Mouse (Mus musculus) hindbrain, embryonic 16.5 days (tissue): Measurements from ENCODE around the gene Notum. TPM values are rescaled to one million over a fixed set of nuclear protein-coding genes. Genes with fewer than 3 reads are reported as not detected.
A peak's percentile ranks its signal among the peaks of the same experiment; 100 is the strongest.

Experiments
- ATAC-seq: fragments of 200-750 bp; cut with Nextera tagmentation; 2 replicates; pipeline ENCODE4 v1.8.0; 2017; ENCODE audit warnings: moderate TSS enrichment, moderate library complexity
- H3K27ac ChIP-seq: fragments of 300-500 bp; sonication (generic); 2 replicates; pipeline ENCODE4 v1.5.1; 2014; ENCODE audit warnings: low read depth, mild to moderate bottlenecking, control low read depth, low read length, moderate library complexity
- H3K27me3 ChIP-seq: fragments of 300-500 bp; sonication (generic); replicated peaks from 2 replicates; pipeline ENCODE4 v1.6.1; 2014; ENCODE audit warnings: low read length; ENCODE audit not compliant: control insufficient read depth, insufficient read depth
- H3K36me3 ChIP-seq: fragments of 300-500 bp; sonication (generic); 2 replicates; pipeline ENCODE4 v1.6.1; 2014; ENCODE audit warnings: mild to moderate bottlenecking, low read length, moderate library complexity, mixed read lengths; ENCODE audit not compliant: control insufficient read depth, insufficient read depth
- H3K4me1 ChIP-seq: fragments of 300-500 bp; sonication (generic); 2 replicates; pipeline ENCODE4 v1.6.1; 2014; ENCODE audit warnings: low read depth, low read length; ENCODE audit not compliant: control insufficient read depth, insufficient read depth
- H3K4me2 ChIP-seq: fragments of 300-500 bp; sonication (generic); 2 replicates; pipeline ENCODE4 v1.6.1; 2014; ENCODE audit warnings: mild to moderate bottlenecking, low read length, control low read depth, moderate library complexity
- H3K4me3 ChIP-seq: fragments of 300-500 bp; sonication (generic); 2 replicates; pipeline ENCODE4 v1.5.1; 2014; ENCODE audit warnings: mild to moderate bottlenecking, low read length, control low read depth, moderate library complexity
- H3K9ac ChIP-seq: fragments of 300-500 bp; sonication (generic); 2 replicates; pipeline ENCODE4 v1.6.1; 2014; ENCODE audit warnings: low read depth, mild to moderate bottlenecking, control low read depth, low read length, moderate library complexity
- H3K9me3 ChIP-seq: fragments of 300-500 bp; sonication (generic); 2 replicates; pipeline ENCODE4 v1.6.1; 2014; ENCODE audit warnings: mild to moderate bottlenecking, low read length, moderate library complexity; ENCODE audit not compliant: control insufficient read depth
- WGBS: fragments of 180-500 bp; shearing (Covaris S2); extraction: QIAGEN DNeasy Blood & Tissue Kit; methylation state at CpG from one replicate; pipeline ENCODE4 v1.1.7; 2014; 5-methylcytosine and 5-hydroxymethylcytosine counted together
- polyA plus RNA-seq: library from polyadenylated mRNA; unstranded; fragments of >200 nt; fragmentation: Nextera tagmentation; extraction: Ambion mirVana; gene quantifications from 2 replicates; pipeline ENCODE4 v1.2.1, GENCODE M21; 2015

Notum gene
- polyA plus RNA-seq, 1 experiment from 2014 or later = 3.8 TPM

- no peak for ATAC-seq
- H3K4me1 ChIP-seq = no peaks in the 10 kb centered on the region
- peaks cover 7% of the 10 kb centered on the region; the same call in 1 of the 2 replicates for H3K36me3 ChIP-seq
- H3K4me3 ChIP-seq = no peak overlapping the region
- WGBS = 91% methylated on average over 6 of the region's 6 CpGs
- no peaks in the 10 kb centered on the region for H3K9me3 ChIP-seq
- H3K27ac ChIP-seq = no peak overlapping the region
- no peak overlapping the region for H3K4me2 ChIP-seq
- H3K9ac ChIP-seq = no peak overlapping the region
- no peaks in the 10 kb centered on the region for H3K27me3 ChIP-seq
Observed at GRCm38 (mm10) chr11:120696568-120696967, 35.6 kb upstream of the Notum start.

GRCm38 (mm10) chr11:120695641-120696040, 34.7 kb upstream of the Notum start:
- Histone ChIP-seq H3K4me3 (no peak overlapping the region), H3K27me3 (no peaks in the 10 kb centered on the region), H3K9ac (no peak overlapping the region), H3K4me1 (no peaks in the 10 kb centered on the region), H3K27ac (no peak overlapping the region), H3K4me2 (no peak overlapping the region), H3K9me3 (no peaks in the 10 kb centered on the region), H3K36me3 (peaks cover 5% of the 10 kb centered on the region; the same call in 1 of the 2 replicates)
- WGBS = 41% methylated on average over 12 of the region's 12 CpGs
- ATAC-seq = peak; percentile 27; the same call in 1 of the 2 replicates

GRCm38 (mm10) chr11:120695184-120695583, 34.2 kb upstream of the Notum start:
- no peak overlapping the region for H3K4me2 ChIP-seq
- 9% methylated on average over 4 of the region's 4 CpGs for WGBS

GRCm38 (mm10) chr11:120693461-120693860, 32.5 kb upstream of the Notum start:
- Histone ChIP-seq H3K4me1 (no peaks in the 10 kb centered on the region), H3K4me3 (no peak overlapping the region), H3K9me3 (no peaks in the 10 kb centered on the region), H3K4me2 (no peak overlapping the region), H3K27ac (no peak overlapping the region), H3K36me3 (peaks cover 10% of the 10 kb centered on the region), H3K27me3 (no peaks in the 10 kb centered on the region), H3K9ac (no peak overlapping the region)
- no peak for ATAC-seq
- 59% methylated on average over 3 of the region's 3 CpGs for WGBS

More at GRCm38 (mm10) chr11:120695184-120695583, 34.2 kb upstream of the Notum start:
- H3K36me3 ChIP-seq = peaks cover 5% of the 10 kb centered on the region; the same call in 1 of the 2 replicates
- no peaks in the 10 kb centered on the region for H3K4me1 ChIP-seq
- peak; percentile 81 for ATAC-seq
- no peak overlapping the region for H3K4me3 ChIP-seq
- H3K9me3 ChIP-seq = no peaks in the 10 kb centered on the region
- H3K27me3 ChIP-seq = no peaks in the 10 kb centered on the region
- no peak overlapping the region for H3K27ac ChIP-seq
- no peak overlapping the region for H3K9ac ChIP-seq

GRCm38 (mm10) chr11:120692471-120693011, 31.6 kb upstream of the Notum start:
- Histone ChIP-seq H3K27me3 (no peaks in the 10 kb centered on the region), H3K9ac (no peak overlapping the region), H3K4me2 (no peak overlapping the region), H3K36me3 (peaks cover 10% of the 10 kb centered on the region), H3K27ac (no peak overlapping the region), H3K4me1 (no peaks in the 10 kb centered on the region), H3K9me3 (no peaks in the 10 kb centered on the region), H3K4me3 (no peak overlapping the region)
- no peak for ATAC-seq
- 94% methylated on average over 4 of the region's 4 CpGs for whole genome bisulfite sequencing

GRCm38 (mm10) chr11:120689365-120689764, 28.4 kb upstream of the Notum start:
- no peak overlapping the region for H3K27ac ChIP-seq
- H3K9ac ChIP-seq = no peak overlapping the region
- H3K4me2 ChIP-seq = no peak overlapping the region
- no peaks in the 10 kb centered on the region for H3K27me3 ChIP-seq
- WGBS = 63% methylated on average over 3 of the region's 3 CpGs
- no peaks in the 10 kb centered on the region for H3K4me1 ChIP-seq
- ATAC-seq = no peak
- H3K36me3 ChIP-seq = peaks cover 11% of the 10 kb centered on the region
- H3K9me3 ChIP-seq = no peaks in the 10 kb centered on the region
- H3K4me3 ChIP-seq = no peak overlapping the region

GRCm38 (mm10) chr11:120686650-120687272, 25.8 kb upstream of the Notum start:
- peak overlapping the region; percentile 20; the same call in 1 of the 2 replicates for H3K27ac ChIP-seq
- no peaks in the 10 kb centered on the region for H3K4me1 ChIP-seq
- no peak for ATAC-seq
- no peak overlapping the region for H3K4me2 ChIP-seq
- no peak overlapping the region for H3K4me3 ChIP-seq
- H3K27me3 ChIP-seq = no peaks in the 10 kb centered on the region
- WGBS = 77% methylated on average over 20 of the region's 20 CpGs
- H3K9me3 ChIP-seq = no peaks in the 10 kb centered on the region
- no peak overlapping the region for H3K9ac ChIP-seq
- peaks cover 8% of the 10 kb centered on the region for H3K36me3 ChIP-seq

- H3K9ac ChIP-seq = no peak overlapping the region
Observed at GRCm38 (mm10) chr11:120684660-120685059, 23.7 kb upstream of the Notum start.

GRCm38 (mm10) chr11:120684086-120684485, 23.1 kb upstream of the Notum start:
- H3K27ac ChIP-seq = no peak overlapping the region
- no peaks in the 10 kb centered on the region for H3K27me3 ChIP-seq
- H3K4me2 ChIP-seq = no peak overlapping the region
- 96% methylated on average over 2 of the region's 2 CpGs for WGBS
- H3K4me3 ChIP-seq = no peak overlapping the region
- no peaks in the 10 kb centered on the region for H3K4me1 ChIP-seq
- no peak overlapping the region for H3K9ac ChIP-seq
- no peak for ATAC-seq
- no peaks in the 10 kb centered on the region for H3K9me3 ChIP-seq
- H3K36me3 ChIP-seq = peaks cover 7% of the 10 kb centered on the region

More at GRCm38 (mm10) chr11:120684660-120685059, 23.7 kb upstream of the Notum start:
- Histone ChIP-seq H3K4me1 (no peaks in the 10 kb centered on the region), H3K27me3 (no peaks in the 10 kb centered on the region), H3K36me3 (peaks cover 8% of the 10 kb centered on the region), H3K27ac (no peak overlapping the region), H3K4me3 (no peak overlapping the region), H3K4me2 (no peak overlapping the region), H3K9me3 (no peaks in the 10 kb centered on the region)
- 86% methylated on average over 2 of the region's 2 CpGs for WGBS
- ATAC-seq = no peak
